Mouse (Mus musculus) bone marrow macrophage, adult 2 months (primary cell): ENCODE results near the gene Uba52. TPM values are rescaled to one million over a fixed set of nuclear protein-coding genes. Genes with fewer than 3 reads are reported as not detected.

Experiments
- H3K27ac ChIP-seq: 2 replicates; pipeline ENCODE4 v1.5.1; 2012; ENCODE audit warnings: low read depth, low read length; ENCODE audit not compliant: insufficient read depth
- H3K4me1 ChIP-seq: 2 replicates; pipeline ENCODE4 v1.6.1; 2012; ENCODE audit warnings: low read length; ENCODE audit not compliant: control insufficient read depth, insufficient read depth
- H3K4me3 ChIP-seq: 2 replicates; pipeline ENCODE4 v1.5.1; 2012; ENCODE audit warnings: mild to moderate bottlenecking, low read length, moderate library complexity; ENCODE audit not compliant: insufficient read depth
- CTCF ChIP-seq: IDR thresholded peaks from 2 replicates; pipeline ENCODE4 v1.5.1; 2012; ENCODE audit warnings: low read depth, mild to moderate bottlenecking, low read length, moderate library complexity
- POLR2A ChIP-seq: IDR thresholded peaks from 2 replicates; pipeline ENCODE4 v1.6.1; 2012; ENCODE audit warnings: mild to moderate bottlenecking, low read depth, low read length, borderline replicate concordance
- polyA plus RNA-seq: library from polyadenylated mRNA; stranded (reverse); fragments of >200 nt; gene quantifications from 2 replicates; pipeline ENCODE4 v1.2.4, GENCODE M21; 2012; ENCODE audit not compliant: missing spikeins, insufficient read depth, insufficient read length

Uba52 gene
- polyA plus RNA-seq, 1 experiment: 873 TPM

GRCm38 (mm10) chr8:70522592-70523403 lies 12.2 kb upstream of the Uba52 start:
- Histone ChIP-seq H3K27ac (peak overlapping the region; percentile 83), H3K4me1 (peaks cover 20% of the 10 kb centered on the region), H3K4me3 (peak overlapping the region; percentile 86)
- TF ChIP-seq POLR2A (0 out of 2 replicates have a peak, but pooled peaks have one; percentile 2), CTCF (no peak)

- no peak for TF ChIP-seq CTCF
- Histone ChIP-seq H3K4me1 (peaks cover 15% of the 10 kb centered on the region), H3K4me3 (no peak overlapping the region), H3K27ac (no peak overlapping the region)
These were observed 9.0 kb upstream of the Uba52 start for GRCm38 (mm10) chr8:70519606-70520005.

GRCm38 (mm10) chr8:70519043-70519442 lies 8.4 kb upstream of the Uba52 start:
- peaks cover 15% of the 10 kb centered on the region for H3K4me1 ChIP-seq
- no peak overlapping the region for H3K4me3 ChIP-seq
- no peak overlapping the region for H3K27ac ChIP-seq
- TF ChIP-seq CTCF (no peak), POLR2A (no peak)

GRCm38 (mm10) chr8:70517940-70518643 lies 7.5 kb upstream of the Uba52 start:
- Histone ChIP-seq H3K27ac (no peak overlapping the region), H3K4me3 (no peak overlapping the region), H3K4me1 (peaks cover 16% of the 10 kb centered on the region)
- TF ChIP-seq CTCF (no peak), POLR2A (no peak)

GRCm38 (mm10) chr8:70513441-70513840 lies 2.8 kb upstream of the Uba52 start:
- Histone ChIP-seq H3K4me3 (no peak overlapping the region), H3K27ac (no peak overlapping the region), H3K4me1 (peaks cover 23% of the 10 kb centered on the region)
- no peak for TF ChIP-seq POLR2A
- TF ChIP-seq CTCF: no peak

- peak overlapping the region; percentile 97; the same call in 1 of the 2 replicates for H3K4me3 ChIP-seq
- peaks cover 23% of the 10 kb centered on the region for H3K4me1 ChIP-seq
- TF ChIP-seq CTCF: no peak
- no peak for TF ChIP-seq POLR2A
- H3K27ac ChIP-seq: peak overlapping the region; percentile 94
These were observed 1.8 kb upstream of the Uba52 start for GRCm38 (mm10) chr8:70512253-70512903.

GRCm38 (mm10) chr8:70511770-70512169 lies 1.2 kb upstream of the Uba52 start:
- TF ChIP-seq POLR2A: no peak
- no peak for TF ChIP-seq CTCF
- peak overlapping the region; percentile 94 for H3K27ac ChIP-seq
- peaks cover 23% of the 10 kb centered on the region for H3K4me1 ChIP-seq

GRCm38 (mm10) chr8:70511174-70511573 lies 573 bp upstream of the Uba52 start:
- Histone ChIP-seq H3K4me3 (peak overlapping the region; percentile 97), H3K27ac (peak overlapping the region; percentile 94), H3K4me1 (peaks cover 23% of the 10 kb centered on the region)

More at GRCm38 (mm10) chr8:70511770-70512169, 1.2 kb upstream of the Uba52 start:
- peak overlapping the region; percentile 97 for H3K4me3 ChIP-seq

- peaks cover 23% of the 10 kb centered on the region for H3K4me1 ChIP-seq
- peak overlapping the region; percentile 61 for H3K27ac ChIP-seq
- TF ChIP-seq CTCF (no peak), POLR2A (no peak)
These were observed 1.2 kb downstream of the Uba52 start for GRCm38 (mm10) chr8:70509281-70509952.

GRCm38 (mm10) chr8:70507027-70507393 lies 3.6 kb downstream of the Uba52 start:
- no peak overlapping the region for H3K4me3 ChIP-seq
- H3K4me1 ChIP-seq: peaks cover 7% of the 10 kb centered on the region
- peak overlapping the region; percentile 21; the same call in 1 of the 2 replicates for H3K27ac ChIP-seq
- TF ChIP-seq CTCF: no peak
- no peak for TF ChIP-seq POLR2A

More at GRCm38 (mm10) chr8:70509281-70509952, 1.2 kb downstream of the Uba52 start:
- peak overlapping the region; percentile 97 for H3K4me3 ChIP-seq
